Mouse (Mus musculus) hindbrain, embryonic 16.5 days (tissue): ENCODE measurements at regions not wholly inside any gene's neighbourhood (a gene's known extent, or its start where the extent isn't known, plus 50 kb on each side); places are given as distances from the start of the nearest gene placed in this dataset.

ENCODE experiments used
- ATAC-seq: fragments of 200-750 bp; cut with Nextera tagmentation; 2 replicates; pipeline ENCODE4 v1.8.0; 2017; ENCODE audit warnings: moderate TSS enrichment, moderate library complexity
- H3K27ac ChIP-seq: fragments of 300-500 bp; sonication (generic); 2 replicates; pipeline ENCODE4 v1.5.1; 2014; ENCODE audit warnings: low read depth, mild to moderate bottlenecking, control low read depth, low read length, moderate library complexity
- H3K27me3 ChIP-seq: fragments of 300-500 bp; sonication (generic); replicated peaks from 2 replicates; pipeline ENCODE4 v1.6.1; 2014; ENCODE audit warnings: low read length; ENCODE audit not compliant: control insufficient read depth, insufficient read depth
- H3K36me3 ChIP-seq: fragments of 300-500 bp; sonication (generic); 2 replicates; pipeline ENCODE4 v1.6.1; 2014; ENCODE audit warnings: mild to moderate bottlenecking, low read length, moderate library complexity, mixed read lengths; ENCODE audit not compliant: control insufficient read depth, insufficient read depth
- H3K4me1 ChIP-seq: fragments of 300-500 bp; sonication (generic); 2 replicates; pipeline ENCODE4 v1.6.1; 2014; ENCODE audit warnings: low read depth, low read length; ENCODE audit not compliant: control insufficient read depth, insufficient read depth
- H3K4me2 ChIP-seq: fragments of 300-500 bp; sonication (generic); 2 replicates; pipeline ENCODE4 v1.6.1; 2014; ENCODE audit warnings: mild to moderate bottlenecking, low read length, control low read depth, moderate library complexity
- H3K4me3 ChIP-seq: fragments of 300-500 bp; sonication (generic); 2 replicates; pipeline ENCODE4 v1.5.1; 2014; ENCODE audit warnings: mild to moderate bottlenecking, low read length, control low read depth, moderate library complexity
- H3K9ac ChIP-seq: fragments of 300-500 bp; sonication (generic); 2 replicates; pipeline ENCODE4 v1.6.1; 2014; ENCODE audit warnings: low read depth, mild to moderate bottlenecking, control low read depth, low read length, moderate library complexity
- H3K9me3 ChIP-seq: fragments of 300-500 bp; sonication (generic); 2 replicates; pipeline ENCODE4 v1.6.1; 2014; ENCODE audit warnings: mild to moderate bottlenecking, low read length, moderate library complexity; ENCODE audit not compliant: control insufficient read depth
- WGBS: fragments of 180-500 bp; shearing (Covaris S2); extraction: QIAGEN DNeasy Blood & Tissue Kit; methylation state at CpG from one replicate; pipeline ENCODE4 v1.1.7; 2014; 5-methylcytosine and 5-hydroxymethylcytosine counted together

DNA sequence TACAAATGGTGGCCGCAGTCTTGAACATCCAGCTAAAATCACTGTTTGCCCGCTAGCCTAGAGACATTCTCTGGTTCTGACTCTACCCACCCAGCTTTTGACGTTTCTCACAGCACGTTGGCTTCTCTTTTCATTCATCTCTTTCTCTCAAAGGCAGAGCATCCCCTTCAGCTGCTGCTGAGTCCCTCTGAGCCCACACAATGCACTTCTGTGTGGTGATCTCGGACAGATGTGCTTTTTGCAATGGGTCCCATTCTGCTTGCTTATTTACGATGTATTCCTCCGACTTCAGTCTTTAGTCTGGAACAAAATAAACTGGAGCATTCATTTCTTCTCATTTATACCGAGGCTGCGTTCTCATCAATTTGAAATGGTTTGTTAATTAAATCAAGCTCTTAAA, 66.2 kb upstream of the Cav2 start:
- Histone ChIP-seq H3K27me3 (no peaks in the 10 kb centered on the region), H3K4me1 (no peaks in the 10 kb centered on the region), H3K9ac (no peak overlapping the region), H3K4me2 (no peak overlapping the region), H3K4me3 (no peak overlapping the region), H3K9me3 (no peaks in the 10 kb centered on the region), H3K27ac (no peak overlapping the region), H3K36me3 (no peaks in the 10 kb centered on the region)
- 35% methylated on average over 9 of the region's 9 CpGs for WGBS
- ATAC-seq = no peak

DNA sequence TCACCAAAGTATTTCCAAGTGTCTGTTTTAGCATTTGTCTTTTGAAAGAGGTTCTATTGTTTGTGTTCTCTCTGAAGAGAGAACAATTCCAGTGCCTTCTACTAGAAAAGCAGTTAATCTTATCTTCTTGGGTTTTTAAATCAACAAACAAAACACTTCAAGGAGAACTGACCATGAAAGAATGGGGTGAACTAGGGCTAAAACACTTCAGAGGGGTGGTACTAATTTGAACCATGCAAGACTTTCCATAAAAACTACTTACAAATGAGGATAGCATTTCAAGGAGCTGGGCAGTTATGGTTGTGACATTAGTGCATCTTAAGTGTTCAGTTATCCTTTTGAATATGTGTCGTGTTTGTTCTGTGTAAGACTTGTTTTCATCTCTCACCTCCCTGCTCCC, 64.5 kb upstream of the Cav2 start:
- Histone ChIP-seq H3K36me3 (no peaks in the 10 kb centered on the region), H3K9ac (no peak overlapping the region), H3K27me3 (no peaks in the 10 kb centered on the region), H3K27ac (no peak overlapping the region), H3K4me2 (no peak overlapping the region), H3K4me3 (no peak overlapping the region), H3K9me3 (no peaks in the 10 kb centered on the region), H3K4me1 (no peaks in the 10 kb centered on the region)
- 81% methylated on average over 1 of the region's 1 CpGs for WGBS
- no peak for ATAC-seq

DNA sequence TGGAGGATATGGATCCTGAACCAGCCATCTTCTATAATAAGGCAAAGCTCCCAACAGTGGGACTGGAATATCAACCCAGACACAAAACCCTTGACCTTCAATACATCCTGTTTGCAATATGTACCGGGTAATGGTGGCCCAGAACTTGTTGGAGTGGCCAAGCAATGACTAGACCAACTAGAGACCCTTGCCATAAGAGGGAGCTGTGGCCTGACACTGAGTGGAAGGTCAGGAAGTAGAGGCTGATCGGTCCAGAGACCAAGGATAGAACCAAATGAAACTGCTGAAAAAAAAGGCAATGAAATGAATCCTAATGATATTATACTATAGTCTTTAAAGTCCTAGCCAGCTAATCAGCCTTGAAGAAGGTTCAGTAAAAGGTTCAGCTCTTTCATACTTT, 57.2 kb upstream of the Cav2 start:
- H3K4me1 ChIP-seq = no peaks in the 10 kb centered on the region
- H3K4me3 ChIP-seq = no peak overlapping the region
- H3K36me3 ChIP-seq = no peaks in the 10 kb centered on the region
- ATAC-seq = no peak
- 86% methylated on average over 2 of the region's 2 CpGs for WGBS
- no peak overlapping the region for H3K9ac ChIP-seq
- H3K27me3 ChIP-seq = no peaks in the 10 kb centered on the region
- no peak overlapping the region for H3K27ac ChIP-seq
- no peak overlapping the region for H3K4me2 ChIP-seq
- no peaks in the 10 kb centered on the region for H3K9me3 ChIP-seq

DNA sequence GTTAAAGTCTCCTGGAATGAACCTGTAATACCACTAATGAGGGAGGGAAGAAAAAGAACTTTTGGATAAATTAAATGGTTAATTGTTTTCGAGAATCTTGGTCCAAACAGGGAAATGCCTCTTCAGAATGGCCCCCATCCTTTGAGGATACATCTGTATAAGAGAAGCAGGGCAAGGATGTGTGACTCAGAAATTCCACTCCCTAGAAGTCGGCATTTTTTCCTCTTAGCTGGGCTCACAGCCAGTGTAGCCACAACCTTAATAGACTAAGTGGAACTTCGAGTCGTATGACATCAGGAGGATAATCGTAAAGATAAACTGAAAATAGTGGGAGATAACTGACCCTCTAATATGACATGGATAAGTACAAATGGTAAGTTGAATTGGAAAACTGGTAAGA, 56.1 kb upstream of the Cav2 start:
- WGBS = 81% methylated on average over 5 of the region's 5 CpGs
- ATAC-seq = no peak
- no peak overlapping the region for H3K9ac ChIP-seq
- H3K27me3 ChIP-seq = no peaks in the 10 kb centered on the region
- H3K36me3 ChIP-seq = no peaks in the 10 kb centered on the region
- no peak overlapping the region for H3K4me2 ChIP-seq
- H3K4me1 ChIP-seq = no peaks in the 10 kb centered on the region
- H3K4me3 ChIP-seq = no peak overlapping the region
- H3K27ac ChIP-seq = no peak overlapping the region
- no peaks in the 10 kb centered on the region for H3K9me3 ChIP-seq

DNA sequence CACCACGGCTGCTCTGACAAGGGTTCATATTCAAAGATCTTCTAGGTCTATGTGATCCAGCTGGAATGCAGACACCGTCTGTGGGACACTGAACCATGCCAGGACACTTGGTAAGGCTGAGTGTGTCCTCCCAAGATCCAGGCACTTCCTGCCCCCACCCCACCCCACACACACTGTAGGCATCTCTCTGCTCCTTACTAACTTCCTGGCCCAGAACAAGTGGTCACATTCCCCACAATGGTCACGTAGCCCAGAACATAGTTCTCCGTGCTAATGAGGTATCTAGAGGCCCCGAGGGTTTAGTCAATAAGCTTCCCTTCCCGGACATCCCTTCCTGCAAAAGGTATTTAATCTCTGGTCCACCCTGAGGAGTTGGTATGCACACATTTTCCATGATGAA, 54.5 kb upstream of the Cav2 start:
- no peak for ATAC-seq
- Histone ChIP-seq H3K4me1 (no peaks in the 10 kb centered on the region), H3K9me3 (no peaks in the 10 kb centered on the region), H3K4me3 (no peak overlapping the region), H3K9ac (no peak overlapping the region), H3K27ac (no peak overlapping the region), H3K27me3 (no peaks in the 10 kb centered on the region), H3K4me2 (no peak overlapping the region), H3K36me3 (no peaks in the 10 kb centered on the region)
- WGBS = 93% methylated on average over 6 of the region's 6 CpGs
